Mouse (Mus musculus) ES-E14 (cell line): ENCODE measurements around the gene Ube4b. TPM values are rescaled to one million over a fixed set of nuclear protein-coding genes. Genes with fewer than 3 reads are reported as not detected.
A peak's percentile ranks its signal among the peaks of the same experiment; 100 is the strongest.

ENCODE experiments used
- DNase-seq: peaks from one replicate; pipeline ENCODE4 v3.0.0-alpha.2; 2013; ENCODE audit warnings: low read depth, low spot score
- H3K27ac ChIP-seq: 2 replicates; pipeline ENCODE4 v1.5.1; 2012; ENCODE audit warnings: low read depth, mild to moderate bottlenecking, low read length, moderate library complexity, mixed read lengths; ENCODE audit not compliant: poor library complexity, insufficient read depth, severe bottlenecking
- H3K36me3 ChIP-seq: 2 replicates; pipeline ENCODE4 v1.6.1; 2012; ENCODE audit warnings: mild to moderate bottlenecking, low read length, moderate library complexity, mixed read lengths; ENCODE audit not compliant: control insufficient read depth, poor library complexity, insufficient read depth, severe bottlenecking
- H3K4me1 ChIP-seq, 2 experiments: fragments of 150-350 bp in 1 of 2; sonication (generic) in 1 of 2; 2 replicates each; pipeline ENCODE4 v1.6.1; 2012; ENCODE audit warnings: low read length in 2 of 2, mild to moderate bottlenecking in 1 of 2, mixed read lengths in 1 of 2; ENCODE audit not compliant: control insufficient read depth in 2 of 2, insufficient read depth in 2 of 2, poor library complexity in 1 of 2
- H3K4me3 ChIP-seq, 2 experiments: fragments of 150-350 bp in 1 of 2; sonication (generic) in 1 of 2; 2 replicates each; pipeline ENCODE4 v1.5.1; 2012; ENCODE audit warnings: low read length in 2 of 2, low read depth in 1 of 2, mild to moderate bottlenecking in 1 of 2, mixed read lengths in 1 of 2; ENCODE audit not compliant: insufficient read depth in 1 of 2, poor library complexity in 1 of 2, severe bottlenecking in 1 of 2
- H3K9ac ChIP-seq: 2 replicates; pipeline ENCODE4 v1.6.1; 2012; ENCODE audit warnings: low read depth, mild to moderate bottlenecking, low read length, mixed read lengths; ENCODE audit not compliant: poor library complexity, insufficient read depth, severe bottlenecking
- H3K9me3 ChIP-seq: fragments of 150-350 bp; sonication (generic); 2 replicates; pipeline ENCODE4 v1.6.1; 2012; ENCODE audit warnings: low read depth, mild to moderate bottlenecking, low read length; ENCODE audit not compliant: control insufficient read depth, insufficient read depth
- CHD2 ChIP-seq: IDR thresholded peaks from 2 replicates; pipeline ENCODE4 v1.6.1; 2014; ENCODE audit warnings: mild to moderate bottlenecking, low read depth, low read length, inconsistent platforms
- HCFC1 ChIP-seq: IDR thresholded peaks from 2 replicates; pipeline ENCODE4 v1.6.1; 2012; ENCODE audit warnings: low read length, inconsistent platforms, borderline replicate concordance; ENCODE audit not compliant: insufficient read depth
- MAFK ChIP-seq: IDR thresholded peaks from 2 replicates; pipeline ENCODE4 v1.6.1; 2014; ENCODE audit warnings: mild to moderate bottlenecking, low read depth, low read length, inconsistent platforms; ENCODE audit not compliant: insufficient read depth
- ZC3H11A ChIP-seq: IDR thresholded peaks from 2 replicates; pipeline ENCODE4 v1.6.1; 2012; ENCODE audit warnings: low read depth, mild to moderate bottlenecking, inconsistent platforms, low read length, borderline replicate concordance
- ZNF384 ChIP-seq: IDR thresholded peaks from 2 replicates; pipeline ENCODE4 v1.6.1; 2012; ENCODE audit warnings: low read depth, low read length, inconsistent platforms
- in situ Hi-C, 2 experiments: fragments of 600-800 bp; cut with MboI; formaldehyde crosslinking; loops; one replicate each; pipeline ENCODE4 v1.15.1; 2025; ENCODE audit warnings: low sequenced_read_pairs in 2 of 2, inconsistent platforms in 1 of 2; ENCODE audit not compliant: unreplicated experiment in 2 of 2
- total RNA-seq: library from RNA; depleted of rRNA; stranded (reverse); fragments of 300-350 nt; gene quantifications from 2 replicates; pipeline ENCODE4 v1.2.3, GENCODE M21; 2012

The Ube4b gene
- total RNA-seq, 1 experiment = 72.4 TPM

DNA sequence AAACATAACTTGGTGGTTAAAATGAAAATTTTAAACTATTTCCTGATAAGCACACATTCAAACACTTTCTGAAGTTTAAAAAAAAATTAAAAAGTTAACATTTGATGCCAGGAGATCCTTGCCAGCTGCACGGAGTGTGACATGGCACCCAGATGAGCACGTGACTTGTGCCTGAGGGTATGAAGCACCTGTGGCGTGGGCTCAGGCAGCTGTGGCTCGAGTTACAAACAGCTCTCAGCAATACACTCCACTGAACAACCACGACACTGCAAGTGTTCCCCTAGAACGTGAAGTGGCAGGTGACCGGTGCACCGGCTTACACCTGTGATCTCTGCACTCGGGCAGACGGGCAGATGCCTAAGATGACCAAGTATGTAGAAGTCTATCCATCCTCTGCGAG, 51.9 kb downstream of the Ube4b start:
- H3K4me3 ChIP-seq = no peak overlapping the region
- DNase-seq = no peak
- H3K36me3 ChIP-seq = peaks cover 40% of the 10 kb centered on the region
- no peak overlapping the region for H3K27ac ChIP-seq
- H3K4me1 ChIP-seq = peaks cover 0 to 5% of the 10 kb centered on the region in 2 experiments; a peak in 1 of 4 replicates
- in situ Hi-C loops = no loop called here
- H3K9me3 ChIP-seq = no peaks in the 10 kb centered on the region
- TF ChIP-seq ZC3H11A = no peak
- TF ChIP-seq MAFK = no peak
- no peak for TF ChIP-seq ZNF384
- TF ChIP-seq HCFC1 = no peak
- no peak for TF ChIP-seq CHD2
- no peak overlapping the region for H3K9ac ChIP-seq

DNA sequence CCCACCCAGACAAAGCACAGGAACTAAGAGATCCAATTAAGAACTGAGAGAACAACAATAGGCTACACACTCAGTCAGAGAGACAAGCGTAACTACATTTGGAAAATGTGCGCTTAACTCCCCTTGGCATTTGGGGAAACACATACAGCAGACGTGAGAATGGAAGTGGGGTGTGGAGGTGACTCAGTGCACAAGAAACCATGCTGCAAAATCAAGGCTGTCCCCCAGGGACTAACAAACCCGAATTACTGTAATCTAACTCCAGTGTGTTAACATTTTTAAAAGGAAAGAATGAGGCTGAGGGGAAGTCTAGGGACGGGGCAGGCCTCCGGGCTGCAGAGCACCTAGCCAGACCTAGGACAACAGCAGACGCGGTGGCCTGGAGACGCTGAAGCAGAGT, 52.6 kb downstream of the Ube4b start:
- H3K36me3 ChIP-seq = peaks cover 40% of the 10 kb centered on the region
- no peak for TF ChIP-seq HCFC1
- TF ChIP-seq CHD2 = no peak
- TF ChIP-seq MAFK = no peak
- TF ChIP-seq ZNF384 = no peak

DNA sequence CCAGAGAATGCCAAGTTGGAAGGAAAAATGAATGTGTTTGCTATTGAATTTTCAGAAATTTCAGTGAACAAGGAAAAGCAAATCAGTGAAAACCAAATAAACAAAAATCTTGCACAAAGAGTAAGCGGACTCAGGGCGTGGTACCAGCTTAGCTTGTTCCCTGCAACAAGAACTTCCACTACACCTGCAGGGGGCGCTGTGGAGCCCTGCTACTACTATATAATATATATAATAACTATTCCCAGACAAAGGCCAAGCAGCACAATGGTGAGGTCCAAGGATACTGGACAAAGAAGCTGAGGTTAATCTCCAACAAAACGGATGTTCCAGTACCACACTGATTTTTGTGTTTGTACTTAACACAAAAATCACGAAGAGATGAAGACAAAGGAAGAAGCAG, 53.1 kb downstream of the Ube4b start:
- Histone ChIP-seq H3K9me3 (no peaks in the 10 kb centered on the region), H3K4me1 (peaks cover 0 to 5% of the 10 kb centered on the region in 2 experiments; a peak in 1 of 4 replicates), H3K4me3 (no peak overlapping the region), H3K36me3 (peaks cover 38% of the 10 kb centered on the region), H3K27ac (no peak overlapping the region), H3K9ac (no peak overlapping the region)
- DNase-seq = peak; percentile 33
- TF ChIP-seq HCFC1 (no peak), ZNF384 (no peak), MAFK (no peak), ZC3H11A (no peak), CHD2 (no peak)
- in situ Hi-C loops = no loop called here

More for the DNA sequence above, 52.6 kb downstream of the Ube4b start:
- Histone ChIP-seq H3K27ac (no peak overlapping the region), H3K9ac (no peak overlapping the region), H3K4me1 (peaks cover 0 to 5% of the 10 kb centered on the region in 2 experiments; a peak in 1 of 4 replicates), H3K9me3 (no peaks in the 10 kb centered on the region), H3K4me3 (no peak overlapping the region)
- no peak for DNase-seq
- in situ Hi-C loops = no loop called here

DNA sequence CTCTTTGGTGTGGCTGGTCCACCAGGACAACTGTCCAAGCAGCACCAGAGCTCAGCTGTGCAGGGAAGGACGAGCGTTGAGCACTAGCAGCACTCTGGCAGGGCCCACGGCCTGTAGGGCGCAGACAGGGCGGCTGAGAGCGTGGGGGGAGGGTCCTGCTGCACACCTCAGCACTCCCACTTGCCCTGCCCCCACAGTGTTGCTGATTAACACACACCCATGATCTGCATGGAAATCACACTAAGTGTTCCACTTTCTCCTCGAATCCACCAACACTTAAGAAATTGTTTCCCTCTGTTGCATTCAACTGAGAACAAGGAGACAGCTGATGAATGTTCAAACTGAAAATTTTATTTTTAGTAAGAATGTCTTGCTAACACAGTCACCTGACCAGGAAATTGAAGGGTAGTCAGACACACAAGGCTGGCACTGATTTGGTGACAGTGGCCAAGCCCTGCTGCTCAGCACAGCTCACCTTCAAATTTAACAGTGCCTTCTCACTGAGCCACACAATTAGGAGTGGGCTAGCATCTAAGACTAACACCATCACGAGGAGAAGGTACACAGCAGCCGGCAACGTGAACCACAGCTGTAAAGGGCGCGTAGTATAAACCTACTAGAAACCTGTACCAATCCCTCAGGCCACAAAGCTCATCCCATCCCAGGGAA, 60.7 kb downstream of the Ube4b start:
- Histone ChIP-seq H3K36me3 (peaks cover 44% of the 10 kb centered on the region), H3K9ac (no peak overlapping the region), H3K4me1 (peaks cover 0 to 5% of the 10 kb centered on the region in 2 experiments; a peak in 1 of 4 replicates), H3K4me3 (no peak overlapping the region), H3K9me3 (no peaks in the 10 kb centered on the region), H3K27ac (no peak overlapping the region)
- in situ Hi-C loops = no loop called here
- TF ChIP-seq ZNF384 (no peak), MAFK (no peak), ZC3H11A (no peak), HCFC1 (no peak), CHD2 (no peak)
- DNase-seq = no peak
